Mouse (Mus musculus) midbrain, embryonic 15.5 days (tissue): ENCODE results near the gene Nxnl1. TPM values are rescaled to one million over a fixed set of nuclear protein-coding genes. Genes with fewer than 3 reads are reported as not detected.

Experiments used
- ATAC-seq: fragments of 200-750 bp; cut with Nextera tagmentation; replicated peaks from 2 replicates; pipeline ENCODE4 v1.8.0; 2017; ENCODE audit warnings: moderate TSS enrichment
- H3K27ac ChIP-seq: fragments of 300-500 bp; sonication (generic); 2 replicates; pipeline ENCODE4 v1.5.1; 2015; ENCODE audit warnings: mild to moderate bottlenecking, inconsistent platforms
- H3K27me3 ChIP-seq: fragments of 300-500 bp; sonication (generic); replicated peaks from 2 replicates; pipeline ENCODE4 v1.6.1; 2015; ENCODE audit warnings: inconsistent platforms
- H3K36me3 ChIP-seq: fragments of 300-500 bp; sonication (generic); replicated peaks from 2 replicates; pipeline ENCODE4 v1.6.1; 2015; ENCODE audit warnings: inconsistent platforms
- H3K4me1 ChIP-seq: fragments of 300-500 bp; sonication (generic); 2 replicates; pipeline ENCODE4 v1.6.1; 2015; ENCODE audit warnings: inconsistent platforms
- H3K4me2 ChIP-seq: fragments of 300-500 bp; sonication (generic); 2 replicates; pipeline ENCODE4 v1.6.1; 2015; ENCODE audit warnings: inconsistent platforms, mild to moderate bottlenecking, moderate library complexity
- H3K4me3 ChIP-seq: fragments of 300-500 bp; sonication (generic); 2 replicates; pipeline ENCODE4 v1.5.1; 2015; ENCODE audit warnings: mild to moderate bottlenecking, inconsistent platforms
- H3K9ac ChIP-seq: fragments of 300-500 bp; sonication (generic); 2 replicates; pipeline ENCODE4 v1.6.1; 2015; ENCODE audit warnings: mild to moderate bottlenecking, inconsistent platforms
- H3K9me3 ChIP-seq: fragments of 300-500 bp; sonication (generic); 2 replicates; pipeline ENCODE4 v1.6.1; 2016; ENCODE audit warnings: inconsistent platforms
- WGBS: fragments of 180-500 bp; shearing (Covaris S2); methylation state at CpG from one replicate; pipeline ENCODE4 v1.1.7; 2015; ENCODE audit warnings: mixed read lengths; 5-methylcytosine and 5-hydroxymethylcytosine counted together
- polyA plus RNA-seq: library from polyadenylated mRNA; unstranded; fragments of >200 nt; fragmentation: Nextera tagmentation; extraction: Ambion mirVana; gene quantifications from 2 replicates; pipeline ENCODE4 v1.2.1, GENCODE M21; 2015

The Nxnl1 gene
- polyA plus RNA-seq, 1 experiment from 2014 or later = not detected

- 73% methylated on average over 4 of the region's 4 CpGs for WGBS
Observed at GRCm38 (mm10) chr8:71577856-71578387, 11.5 kb upstream of the Nxnl1 start.

GRCm38 (mm10) chr8:71575020-71575419, 8.6 kb upstream of the Nxnl1 start:
- Histone ChIP-seq H3K4me2 (no peak overlapping the region), H3K36me3 (no peaks in the 10 kb centered on the region), H3K27ac (no peak overlapping the region), H3K9me3 (no peaks in the 10 kb centered on the region), H3K9ac (no peak overlapping the region), H3K27me3 (no peaks in the 10 kb centered on the region), H3K4me1 (peaks cover 29% of the 10 kb centered on the region), H3K4me3 (no peak overlapping the region)
- 77% methylated on average over 1 of the region's 1 CpGs for WGBS
- no peak for ATAC-seq

More at GRCm38 (mm10) chr8:71577856-71578387, 11.5 kb upstream of the Nxnl1 start:
- Histone ChIP-seq H3K4me1 (peaks cover 8% of the 10 kb centered on the region; the same call in 1 of the 2 replicates), H3K9me3 (no peaks in the 10 kb centered on the region), H3K27me3 (no peaks in the 10 kb centered on the region), H3K4me2 (no peak overlapping the region), H3K27ac (no peak overlapping the region), H3K4me3 (no peak overlapping the region), H3K9ac (no peak overlapping the region), H3K36me3 (no peaks in the 10 kb centered on the region)
- no peak for ATAC-seq

GRCm38 (mm10) chr8:71574426-71574825, 8.0 kb upstream of the Nxnl1 start:
- Histone ChIP-seq H3K27ac (no peak overlapping the region), H3K4me2 (no peak overlapping the region), H3K4me3 (no peak overlapping the region), H3K9ac (no peak overlapping the region), H3K9me3 (no peaks in the 10 kb centered on the region), H3K36me3 (no peaks in the 10 kb centered on the region), H3K27me3 (no peaks in the 10 kb centered on the region), H3K4me1 (peaks cover 27% of the 10 kb centered on the region)
- 76% methylated on average over 7 of the region's 7 CpGs for WGBS
- ATAC-seq = no peak

GRCm38 (mm10) chr8:71572847-71573633, 6.6 kb upstream of the Nxnl1 start:
- H3K4me1 ChIP-seq = peaks cover 33% of the 10 kb centered on the region
- no peaks in the 10 kb centered on the region for H3K9me3 ChIP-seq
- ATAC-seq = no peak
- no peak overlapping the region for H3K4me3 ChIP-seq
- H3K36me3 ChIP-seq = no peaks in the 10 kb centered on the region
- peak overlapping the region; percentile 68 for H3K27ac ChIP-seq
- H3K4me2 ChIP-seq = peak overlapping the region; percentile 10; the same call in 1 of the 2 replicates
- 0 out of 2 replicates have a peak overlapping the region, but pooled peaks have one; percentile 8 for H3K9ac ChIP-seq
- H3K27me3 ChIP-seq = no peaks in the 10 kb centered on the region
- 62% methylated on average over 9 of the region's 9 CpGs for WGBS

GRCm38 (mm10) chr8:71572077-71572476, 5.7 kb upstream of the Nxnl1 start:
- no peaks in the 10 kb centered on the region for H3K36me3 ChIP-seq
- peak overlapping the region; percentile 68 for H3K27ac ChIP-seq
- no peaks in the 10 kb centered on the region for H3K27me3 ChIP-seq
- H3K9me3 ChIP-seq = no peaks in the 10 kb centered on the region
- ATAC-seq = no peak
- H3K4me2 ChIP-seq = peak overlapping the region; percentile 74; the same call in 1 of the 2 replicates
- WGBS = 82% methylated on average over 2 of the region's 2 CpGs
- H3K4me3 ChIP-seq = 0 out of 2 replicates have a peak overlapping the region, but pooled peaks have one; percentile 70
- H3K9ac ChIP-seq = no peak overlapping the region
- H3K4me1 ChIP-seq = peaks cover 33% of the 10 kb centered on the region

- H3K4me3 ChIP-seq = peak overlapping the region; percentile 70
- H3K4me1 ChIP-seq = peaks cover 33% of the 10 kb centered on the region
- peak overlapping the region; percentile 64 for H3K9ac ChIP-seq
- H3K27me3 ChIP-seq = no peaks in the 10 kb centered on the region
- H3K4me2 ChIP-seq = peak overlapping the region; percentile 74
- H3K36me3 ChIP-seq = no peaks in the 10 kb centered on the region
- no peaks in the 10 kb centered on the region for H3K9me3 ChIP-seq
- ATAC-seq = peak; percentile 91
- peak overlapping the region; percentile 88 for H3K27ac ChIP-seq
- under 1% methylated on average over 41 of the region's 41 CpGs for WGBS
Observed at GRCm38 (mm10) chr8:71570291-71570954, 4.0 kb upstream of the Nxnl1 start.

GRCm38 (mm10) chr8:71569366-71570290, 3.2 kb upstream of the Nxnl1 start:
- H3K27me3 ChIP-seq = 0 out of 2 replicates have a peak, but pooled peaks cover 3% of the 10 kb centered on the region
- peak overlapping the region; percentile 51 for H3K9ac ChIP-seq
- H3K4me1 ChIP-seq = peaks cover 33% of the 10 kb centered on the region
- H3K4me3 ChIP-seq = peak overlapping the region; percentile 70
- ATAC-seq = peak; percentile 87
- H3K36me3 ChIP-seq = no peaks in the 10 kb centered on the region
- H3K27ac ChIP-seq = peak overlapping the region; percentile 88
- H3K9me3 ChIP-seq = no peaks in the 10 kb centered on the region
- WGBS = under 1% methylated on average over 51 of the region's 51 CpGs
- H3K4me2 ChIP-seq = peak overlapping the region; percentile 74

GRCm38 (mm10) chr8:71568941-71569340, 2.5 kb upstream of the Nxnl1 start:
- WGBS = 16% methylated on average over 6 of the region's 6 CpGs
- Histone ChIP-seq H3K9me3 (no peaks in the 10 kb centered on the region), H3K27me3 (0 out of 2 replicates have a peak, but pooled peaks cover 3% of the 10 kb centered on the region), H3K27ac (peak overlapping the region; percentile 88), H3K36me3 (no peaks in the 10 kb centered on the region), H3K4me1 (peaks cover 33% of the 10 kb centered on the region), H3K9ac (peak overlapping the region; percentile 51; the same call in 1 of the 2 replicates), H3K4me3 (peak overlapping the region; percentile 70), H3K4me2 (peak overlapping the region; percentile 74)
- ATAC-seq = no peak

GRCm38 (mm10) chr8:71568387-71568937, 2.1 kb upstream of the Nxnl1 start, which contains the start of gene Slc27a1:
Gene Slc27a1 (plus strand): TSS chr8:71568882.
- no peaks in the 10 kb centered on the region for H3K36me3 ChIP-seq
- H3K27me3 ChIP-seq = 0 out of 2 replicates have a peak, but pooled peaks cover 3% of the 10 kb centered on the region
- H3K27ac ChIP-seq = peak within 1 kb of the TSS; percentile 88
- peak within 1 kb of the TSS; percentile 74 for H3K4me2 ChIP-seq
- H3K9ac ChIP-seq = peak within 1 kb of the TSS; percentile 51
- ATAC-seq = no peak
- 13% methylated on average over 13 of the region's 13 CpGs for WGBS
- peaks cover 33% of the 10 kb centered on the region for H3K4me1 ChIP-seq
- no peaks in the 10 kb centered on the region for H3K9me3 ChIP-seq
- peak within 1 kb of the TSS; percentile 70 for H3K4me3 ChIP-seq

GRCm38 (mm10) chr8:71567587-71567986, 1.2 kb upstream of the Nxnl1 start:
- 79% methylated on average over 7 of the region's 7 CpGs for WGBS
- H3K36me3 ChIP-seq = no peaks in the 10 kb centered on the region
- no peak for ATAC-seq
- H3K27ac ChIP-seq = no peak overlapping the region
- H3K27me3 ChIP-seq = peaks cover 10% of the 10 kb centered on the region
- no peak overlapping the region for H3K4me2 ChIP-seq
- H3K9me3 ChIP-seq = no peaks in the 10 kb centered on the region
- peaks cover 30% of the 10 kb centered on the region for H3K4me1 ChIP-seq
- no peak overlapping the region for H3K4me3 ChIP-seq
- no peak overlapping the region for H3K9ac ChIP-seq

GRCm38 (mm10) chr8:71563992-71564391, 2.4 kb downstream of the Nxnl1 start:
- Histone ChIP-seq H3K27ac (no peak overlapping the region), H3K4me2 (no peak overlapping the region), H3K36me3 (no peaks in the 10 kb centered on the region), H3K9ac (no peak overlapping the region), H3K27me3 (peaks cover 44% of the 10 kb centered on the region), H3K9me3 (no peaks in the 10 kb centered on the region), H3K4me1 (peaks cover 12% of the 10 kb centered on the region), H3K4me3 (no peak overlapping the region)
- WGBS = 93% methylated on average over 4 of the region's 4 CpGs
- ATAC-seq = no peak
